Comparison of ENCODE assay signal across 8 mouse cellular contexts in the genomic region with DNA sequence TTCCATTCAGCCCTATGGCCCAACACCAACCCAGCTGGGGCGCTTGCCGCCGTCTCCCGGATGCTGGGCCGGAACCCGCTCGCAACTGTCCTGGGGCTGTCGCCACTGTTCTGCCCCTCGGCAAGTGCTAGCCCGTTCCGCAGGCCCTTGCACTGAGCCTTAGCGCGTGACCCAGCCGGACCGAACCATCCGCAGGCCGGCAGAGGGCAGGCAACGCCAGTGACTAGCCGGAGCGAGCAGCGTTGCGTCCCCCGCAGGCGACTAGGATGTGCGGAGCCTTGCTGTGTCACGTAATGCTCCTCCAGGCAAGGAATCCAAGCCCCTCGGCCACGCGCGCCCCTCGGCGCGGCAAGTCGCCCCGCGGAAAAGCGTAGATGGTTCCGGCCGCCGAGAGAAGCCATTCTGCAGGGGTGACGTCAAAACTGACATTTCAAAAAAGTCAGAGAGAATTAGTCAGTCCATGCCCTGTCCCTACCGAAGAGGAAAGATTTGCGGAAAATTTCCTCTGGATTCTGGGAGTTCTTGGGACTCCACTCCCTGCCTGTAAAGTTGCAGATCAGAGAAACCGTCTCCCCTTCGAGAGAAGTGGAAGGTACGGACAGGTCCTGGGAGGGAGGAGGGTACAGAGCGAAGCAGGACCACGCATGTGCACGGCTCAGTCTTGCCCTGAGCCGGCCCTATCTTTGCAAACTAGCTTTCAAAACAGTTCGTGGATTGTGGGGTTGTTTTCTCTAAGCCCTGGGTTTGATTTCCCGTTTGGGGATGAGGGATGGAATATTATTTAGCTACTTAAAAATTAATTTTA. TPM values are rescaled to one million over a fixed set of nuclear protein-coding genes. Genes with fewer than 3 reads are reported as not detected.
A peak's percentile ranks its signal among the peaks of the same experiment; 100 is the strongest.
DNase-seq lines count a peak whose midpoint lies in the region; ATAC-seq lines count a peak whose summit lies in the region.

A gene (minus strand): TSS at position 347 of the 805 bp plus-strand sequence.

- H3K27ac ChIP-seq in hindbrain, embryonic 11.5 days (ENCODE audit: low read depth, low read length), result peak within 1 kb of the TSS; percentile 95

- peak within 1 kb of the TSS; percentile 70 for H3K4me2 ChIP-seq in hindbrain, embryonic 11.5 days (replicated peaks; ENCODE audit: low read depth, low read length)

- H3K4me3 ChIP-seq in hindbrain, embryonic 11.5 days (ENCODE audit: low read depth, low read length), result peak within 1 kb of the TSS; percentile 75

- H3K9ac ChIP-seq in hindbrain, embryonic 11.5 days (ENCODE audit: low read depth, low read length), result peak within 1 kb of the TSS; percentile 97

- peak; percentile 92 for DNase-seq in MN1 (ENCODE audit: low spot score)
- DNase-seq in cerebellum, adult 9-10 months, result peak; percentile 90
- peak; percentile 61 to 83 for DNase-seq in frontal cortex, adult 2 months (ENCODE audit: extremely low spot score in 1 of 2, low spot score in 1 of 2)
- peak; percentile 89 for DNase-seq in hindbrain, embryonic 11.5 days (ENCODE audit: low spot score)
- peak; percentile 84 to 85 for DNase-seq in layer of hippocampus, postnatal 10 days (ENCODE audit: low spot score in 2 of 2)
- DNase-seq in lung, postnatal 10 days, result peak; percentile 89
- peak; percentile 84 for DNase-seq in ovary, postnatal 36 days (ENCODE audit: low spot score)
- DNase-seq in thymus, postnatal 25 days, result peak; percentile 85

- ATAC-seq in hindbrain, embryonic 11.5 days (ENCODE audit: low FRiP score), result peak; percentile 96

- WGBS in hindbrain, embryonic 11.5 days, result 0% methylated on average over 52 of the region's 52 CpGs

- peaks cover 5% of the 10 kb centered on the region; the same call in 1 of the 2 replicates for H3K4me1 ChIP-seq in hindbrain, embryonic 11.5 days (replicated peaks; ENCODE audit: control insufficient read depth, insufficient read depth, low read length)

- no peaks in the 10 kb centered on the region for H3K36me3 ChIP-seq in hindbrain, embryonic 11.5 days (ENCODE audit: control insufficient read depth, insufficient read depth, low read length)

- no peaks in the 10 kb centered on the region for H3K9me3 ChIP-seq in hindbrain, embryonic 11.5 days (ENCODE audit: control insufficient read depth, low read length)

- no peaks in the 10 kb centered on the region for H3K27me3 ChIP-seq in hindbrain, embryonic 11.5 days (ENCODE audit: control insufficient read depth, insufficient read depth, low read length)

RNA-seq across cellular contexts. Expression of the gene that starts here (rescaled TPM):
- 51.5 and 55.8 TPM in 2 replicates for polyA plus RNA-seq in frontal cortex, adult 2 months (2012; rRNA removed)
- polyA plus RNA-seq in hindbrain, embryonic 11.5 days (2014; fragmentation: Nextera tagmentation; extraction: Ambion mirVana), result 25.9 and 26.4 TPM in 2 replicates
- 10 to 100 TPM; 30.8 to 33.2 TPM for total RNA-seq in layer of hippocampus, postnatal 10 days (2021)

Comparison
In these comparisons a context has a peak if more than half of its experiments do, and no peak if none do; other contexts are left out.
1. Peak in every context shown above with its lines: DNase-seq, ATAC-seq, H3K4me3 ChIP-seq and H3K27ac ChIP-seq.